Mouse (Mus musculus) MEL (cell line): Measurements from ENCODE around the gene Hectd4. TPM values are rescaled to one million over a fixed set of nuclear protein-coding genes. Genes with fewer than 3 reads are reported as not detected.

ENCODE experiments used
- DNase-seq: peaks from one replicate; pipeline ENCODE4 v3.0.0; 2011; ENCODE audit warnings: low read depth, low spot score
- H3K27ac ChIP-seq: 2 replicates; pipeline ENCODE4 v1.5.1; 2012; ENCODE audit warnings: low read depth, mild to moderate bottlenecking, control low read depth, low read length, moderate library complexity; ENCODE audit not compliant: control insufficient read depth
- H3K27me3 ChIP-seq, 2 experiments: fragments of 150-350 bp in 1 of 2; sonication (generic) in 1 of 2; 2 replicates each; pipeline ENCODE4 v1.6.1; 2012; ENCODE audit warnings: low read length in 2 of 2, mild to moderate bottlenecking in 2 of 2, improper control_type of control experiment in 1 of 2, moderate library complexity in 1 of 2; ENCODE audit not compliant: insufficient read depth in 2 of 2, control insufficient read depth in 1 of 2
- H3K36me3 ChIP-seq, 2 experiments: 2 replicates each; pipeline ENCODE4 v1.6.1; 2012 to 2014; ENCODE audit warnings: low read length in 2 of 2, improper control_type of control experiment in 1 of 2, inconsistent platforms in 1 of 2, mild to moderate bottlenecking in 1 of 2; ENCODE audit not compliant: insufficient read depth in 2 of 2, control insufficient read depth in 1 of 2
- H3K4me1 ChIP-seq, 2 experiments: fragments of 150-350 bp in 1 of 2; sonication (generic) in 1 of 2; 2 replicates each; pipeline ENCODE4 v1.6.1; 2012; ENCODE audit warnings: low read length in 2 of 2, improper control_type of control experiment in 1 of 2, mild to moderate bottlenecking in 1 of 2; ENCODE audit not compliant: insufficient read depth in 2 of 2, control insufficient read depth in 1 of 2
- H3K4me3 ChIP-seq, 2 experiments: fragments of 150-350 bp in 1 of 2; sonication (generic) in 1 of 2; 2 replicates each; pipeline ENCODE4 v1.5.1; 2012; ENCODE audit warnings: low read depth in 2 of 2, low read length in 2 of 2, mild to moderate bottlenecking in 2 of 2, moderate library complexity in 2 of 2, control low read depth in 1 of 2, improper control_type of control experiment in 1 of 2; ENCODE audit not compliant: control insufficient read depth in 1 of 2, insufficient read depth in 1 of 2
- H3K79me2 ChIP-seq: 2 replicates; pipeline ENCODE4 v1.6.1; 2012; ENCODE audit warnings: mild to moderate bottlenecking, low read length, moderate library complexity; ENCODE audit not compliant: control insufficient read depth, poor library complexity, insufficient read depth
- H3K9ac ChIP-seq: 2 replicates; pipeline ENCODE4 v1.6.1; 2012; ENCODE audit warnings: low read depth, mild to moderate bottlenecking, control low read depth, low read length, moderate library complexity; ENCODE audit not compliant: control insufficient read depth, poor library complexity, severe bottlenecking
- H3K9me3 ChIP-seq: fragments of 150-350 bp; sonication (generic); replicated peaks from 2 replicates; pipeline ENCODE4 v1.6.1; 2012; ENCODE audit warnings: mild to moderate bottlenecking, low read length, improper control_type of control experiment, moderate library complexity; ENCODE audit not compliant: insufficient read depth
- BHLHE40 ChIP-seq: IDR thresholded peaks from 2 replicates; pipeline ENCODE4 v1.6.1; 2012; ENCODE audit warnings: low read depth, mild to moderate bottlenecking, inconsistent platforms, low read length, improper control_type of control experiment, borderline replicate concordance
- CHD1 ChIP-seq: IDR thresholded peaks from 2 replicates; pipeline ENCODE4 v1.6.1; 2012; ENCODE audit warnings: low read depth, mild to moderate bottlenecking, inconsistent platforms, low read length, improper control_type of control experiment
- CHD2 ChIP-seq: IDR thresholded peaks from 2 replicates; pipeline ENCODE4 v1.6.1; 2011; ENCODE audit warnings: low read length, improper control_type of control experiment
- CTCF ChIP-seq, 3 experiments: IDR thresholded peaks in 2 of 3; conservative IDR thresholded peaks in 1 of 3; 2 replicates each; pipeline ENCODE4 v1.5.1; 2011 to 2012; ENCODE audit warnings: low read length in 3 of 3, low read depth in 2 of 3, mild to moderate bottlenecking in 2 of 3, improper control_type of control experiment in 1 of 3, inconsistent platforms in 1 of 3, mixed read lengths in 1 of 3, moderate library complexity in 1 of 3; ENCODE audit not compliant: control insufficient read depth in 1 of 3, insufficient read depth in 1 of 3, poor library complexity in 1 of 3, severe bottlenecking in 1 of 3
- ELF1 ChIP-seq: IDR thresholded peaks from 2 replicates; pipeline ENCODE4 v1.6.1; 2014; ENCODE audit warnings: low read depth, mild to moderate bottlenecking, inconsistent platforms, low read length, improper control_type of control experiment, moderate library complexity
- EP300 ChIP-seq, 2 experiments: IDR thresholded peaks; 2 replicates each; pipeline ENCODE4 v1.6.1; 2011; ENCODE audit warnings: improper control_type of control experiment in 2 of 2, low read length in 2 of 2, low read depth in 1 of 2, mild to moderate bottlenecking in 1 of 2
- GABPA ChIP-seq: IDR thresholded peaks from 2 replicates; pipeline ENCODE4 v1.6.1; 2012; ENCODE audit warnings: low read depth, mild to moderate bottlenecking, inconsistent platforms, low read length, improper control_type of control experiment, moderate library complexity
- KAT2A ChIP-seq: conservative IDR thresholded peaks from 2 replicates; pipeline ENCODE4 v1.6.1; 2012; ENCODE audit warnings: low read depth, low read length, improper control_type of control experiment, inconsistent platforms
- MAFK ChIP-seq: IDR thresholded peaks from 2 replicates; pipeline ENCODE4 v1.6.1; 2011; ENCODE audit warnings: low read depth, mild to moderate bottlenecking, low read length, improper control_type of control experiment, borderline replicate concordance
- MAX ChIP-seq: IDR thresholded peaks from 2 replicates; pipeline ENCODE4 v1.6.1; 2011; ENCODE audit warnings: low read length, improper control_type of control experiment
- MAZ ChIP-seq: IDR thresholded peaks from 2 replicates; pipeline ENCODE4 v1.6.1; 2012; ENCODE audit warnings: low read depth, mild to moderate bottlenecking, inconsistent platforms, low read length, improper control_type of control experiment
- MYB ChIP-seq: IDR thresholded peaks from 2 replicates; pipeline ENCODE4 v1.6.1; 2011; ENCODE audit warnings: mild to moderate bottlenecking, low read depth, low read length, improper control_type of control experiment
- MYC ChIP-seq: IDR thresholded peaks from 2 replicates; pipeline ENCODE4 v1.6.1; 2011; ENCODE audit warnings: low read depth, mild to moderate bottlenecking, low read length, improper control_type of control experiment, moderate library complexity
- NRF1 ChIP-seq: IDR thresholded peaks from 2 replicates; pipeline ENCODE4 v1.6.1; 2014; ENCODE audit warnings: low read depth, mild to moderate bottlenecking, inconsistent platforms, low read length, improper control_type of control experiment, moderate library complexity; ENCODE audit not compliant: poor library complexity, insufficient read depth, severe bottlenecking
- SIN3A ChIP-seq: IDR thresholded peaks from 2 replicates; pipeline ENCODE4 v1.6.1; 2012; ENCODE audit warnings: low read length, improper control_type of control experiment, inconsistent platforms
- SMC3 ChIP-seq: IDR thresholded peaks from 2 replicates; pipeline ENCODE4 v1.6.1; 2011; ENCODE audit warnings: low read depth, low read length, improper control_type of control experiment
- TBP ChIP-seq: IDR thresholded peaks from 2 replicates; pipeline ENCODE4 v1.8.0; 2011; ENCODE audit warnings: low read depth, low read length, improper control_type of control experiment
- TCF12 ChIP-seq: IDR thresholded peaks from 2 replicates; pipeline ENCODE4 v1.6.1; 2014; ENCODE audit warnings: low read depth, mild to moderate bottlenecking, inconsistent platforms, low read length, improper control_type of control experiment, moderate library complexity
- USF1 ChIP-seq: IDR thresholded peaks from 2 replicates; pipeline ENCODE4 v1.6.1; 2014; ENCODE audit warnings: low read depth, mild to moderate bottlenecking, inconsistent platforms, low read length, improper control_type of control experiment, moderate library complexity
- USF2 ChIP-seq, 2 experiments: IDR thresholded peaks; 2 replicates each; pipeline ENCODE4 v1.6.1; 2011 to 2012; ENCODE audit warnings: improper control_type of control experiment in 2 of 2, low read length in 2 of 2, borderline replicate concordance in 1 of 2, inconsistent platforms in 1 of 2, low read depth in 1 of 2, mild to moderate bottlenecking in 1 of 2; ENCODE audit not compliant: insufficient read depth in 1 of 2
- ZC3H11A ChIP-seq: IDR thresholded peaks from 2 replicates; pipeline ENCODE4 v1.6.1; 2012; ENCODE audit warnings: low read depth, mild to moderate bottlenecking, inconsistent platforms, low read length, improper control_type of control experiment
- ZKSCAN1 ChIP-seq: IDR thresholded peaks from 2 replicates; pipeline ENCODE4 v1.6.1; 2012; ENCODE audit warnings: low read depth, mild to moderate bottlenecking, inconsistent platforms, low read length, improper control_type of control experiment, moderate library complexity
- ZMIZ1 ChIP-seq: IDR thresholded peaks from 2 replicates; pipeline ENCODE4 v1.6.1; 2012; ENCODE audit warnings: low read depth, mild to moderate bottlenecking, inconsistent platforms, low read length, improper control_type of control experiment, moderate library complexity
- polyA plus RNA-seq, 2 experiments: library from polyadenylated mRNA; stranded (reverse) in 1 of 2; unstranded in 1 of 2; fragments of >175 nt in 1 of 2; fragments of >200 nt in 1 of 2; gene quantifications; 2 replicates each; pipeline versions ENCODE4 v1.2.1 to v1.2.4; 2012; ENCODE audit warnings: low replicate concordance in 2 of 2, low read depth in 1 of 2; ENCODE audit not compliant: insufficient read length in 2 of 2, insufficient read depth in 1 of 2, missing spikeins in 1 of 2
- total RNA-seq: library from RNA; depleted of rRNA; stranded (reverse); fragments of 300-350 nt; gene quantifications from 2 replicates; pipeline ENCODE4 v1.2.3, GENCODE M21; 2012

Hectd4 gene
- total and polyA plus RNA-seq, 3 experiments = 7.0 to 10.8 TPM; not detected in 1

DNA sequence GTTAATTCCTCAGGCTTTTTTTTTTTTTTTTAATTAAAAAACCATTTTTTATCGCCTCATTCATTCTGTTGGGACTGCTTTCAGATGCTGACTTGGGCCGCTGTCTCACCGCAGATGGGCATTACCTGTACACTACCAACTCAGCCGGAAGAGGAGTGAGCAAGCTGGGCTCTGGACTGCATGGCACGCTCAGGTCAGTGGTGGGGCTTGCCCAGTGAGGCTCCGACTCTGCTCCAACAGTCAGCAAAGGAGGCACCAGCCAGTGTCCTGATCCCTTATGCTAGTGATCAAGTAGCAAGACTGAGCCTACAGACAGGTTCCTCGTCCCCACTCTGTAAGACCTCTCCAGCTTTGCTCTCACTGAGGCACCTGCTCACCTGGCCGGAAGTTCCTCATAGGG lies 42.4 kb downstream of the Hectd4 start:
- Histone ChIP-seq H3K79me2 (no peaks in the 10 kb centered on the region), H3K4me1 (peaks cover 5 to 13% of the 10 kb centered on the region in 2 experiments), H3K9ac (no peak overlapping the region), H3K4me3 (no peak overlapping the region), H3K9me3 (no peaks in the 10 kb centered on the region), H3K36me3 (peaks cover 0 to 13% of the 10 kb centered on the region in 2 experiments; a peak in 3 of 4 replicates), H3K27me3 (no peaks in the 10 kb centered on the region), H3K27ac (no peak overlapping the region)
- no peak for DNase-seq
- TF ChIP-seq USF2 (IDR thresholded peaks at IDR 0.05; ENCODE audit: borderline replicate concordance in 1 of 2, insufficient read depth in 1 of 2, low read depth in 1 of 2, low read length in 2 of 2) = no peak
- TF ChIP-seq MAFK = no peak
- TF ChIP-seq GABPA = no peak
- no peak for TF ChIP-seq ZKSCAN1
- TF ChIP-seq CHD2 = no peak
- no peak for TF ChIP-seq ZMIZ1
- no peak for TF ChIP-seq ELF1
- TF ChIP-seq USF1 = no peak
- TF ChIP-seq MYB = no peak

DNA sequence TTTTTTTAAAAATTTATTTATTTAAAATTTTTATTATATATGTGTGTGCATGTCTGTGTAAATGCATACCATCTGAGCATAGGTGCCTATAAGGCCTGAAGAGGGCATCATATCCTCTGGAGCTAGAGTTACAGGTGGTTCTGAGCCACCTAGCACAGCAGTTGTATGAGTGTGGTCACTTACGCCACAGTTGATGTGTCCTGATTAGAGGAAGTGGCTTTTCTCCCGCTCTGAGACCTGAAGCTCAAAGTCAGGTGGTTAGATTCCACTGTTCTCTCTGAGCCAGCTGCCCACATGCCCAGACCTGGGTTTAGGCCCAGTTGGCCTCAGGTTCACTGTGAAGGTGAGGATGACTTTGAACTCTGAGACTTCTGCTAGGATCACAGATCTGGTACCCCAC lies 44.6 kb downstream of the Hectd4 start:
- H3K9ac ChIP-seq = no peak overlapping the region
- no peak overlapping the region for H3K27ac ChIP-seq
- no peaks in the 10 kb centered on the region for H3K27me3 ChIP-seq
- no peak overlapping the region for H3K4me3 ChIP-seq
- peaks cover 0 to 14% of the 10 kb centered on the region in 2 experiments; a peak in 3 of 4 replicates for H3K36me3 ChIP-seq
- DNase-seq = no peak
- no peaks in the 10 kb centered on the region for H3K9me3 ChIP-seq
- H3K79me2 ChIP-seq = no peaks in the 10 kb centered on the region
- no peak for TF ChIP-seq TCF12
- no peak for TF ChIP-seq NRF1
- TF ChIP-seq TBP = no peak
- no peak for TF ChIP-seq MYC
- TF ChIP-seq BHLHE40 = no peak
- TF ChIP-seq CHD1 = no peak
- TF ChIP-seq EP300 (IDR thresholded peaks at IDR 0.05; ENCODE audit: low read depth in 1 of 2, low read length in 2 of 2) = no peak
- no peak for TF ChIP-seq MAX
- TF ChIP-seq ZKSCAN1 = no peak
- TF ChIP-seq SIN3A = no peak
- TF ChIP-seq CTCF (IDR thresholded peaks at IDR 0.05 in 2 of 3, conservative IDR thresholded peaks at IDR 0.05 in 1 of 3; ENCODE audit: control insufficient read depth in 1 of 3, insufficient read depth in 1 of 3, low read depth in 2 of 3, low read length in 3 of 3, poor library complexity in 1 of 3, severe bottlenecking in 1 of 3) = no peak
- no peak for TF ChIP-seq MAZ
- TF ChIP-seq USF2 (IDR thresholded peaks at IDR 0.05; ENCODE audit: borderline replicate concordance in 1 of 2, insufficient read depth in 1 of 2, low read depth in 1 of 2, low read length in 2 of 2) = no peak
- no peak for TF ChIP-seq SMC3
- no peak for TF ChIP-seq GABPA
- no peak for TF ChIP-seq ZC3H11A
- TF ChIP-seq CHD2 = no peak
- TF ChIP-seq KAT2A = no peak
- no peak for TF ChIP-seq ELF1
- peaks cover 5 to 13% of the 10 kb centered on the region in 2 experiments for H3K4me1 ChIP-seq
